Mouse (Mus musculus): ENCODE results near the gene Ndufaf3.

Gene Ndufaf3

DNA sequence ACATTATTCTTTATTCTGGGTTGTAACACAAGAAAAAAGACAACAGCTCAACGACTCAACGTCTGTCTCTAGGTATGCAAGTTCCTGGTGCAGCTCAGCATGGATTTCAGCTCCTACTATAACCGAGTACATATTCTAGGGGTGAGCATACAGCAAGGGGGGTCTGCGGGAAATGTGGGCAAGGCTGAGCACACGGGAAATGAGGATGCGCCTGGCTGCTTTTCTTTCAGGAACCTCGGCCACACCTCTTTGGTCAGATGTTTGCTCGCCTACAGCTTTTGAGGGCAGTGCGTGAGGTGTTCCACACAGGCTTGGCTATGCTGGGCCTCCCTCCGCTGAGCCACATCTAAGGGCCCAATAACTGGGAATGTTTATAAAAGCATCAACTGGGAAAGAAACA is 5.1 kb upstream of the Ndufaf3 start:
- no peak for DNase-seq

DNA sequence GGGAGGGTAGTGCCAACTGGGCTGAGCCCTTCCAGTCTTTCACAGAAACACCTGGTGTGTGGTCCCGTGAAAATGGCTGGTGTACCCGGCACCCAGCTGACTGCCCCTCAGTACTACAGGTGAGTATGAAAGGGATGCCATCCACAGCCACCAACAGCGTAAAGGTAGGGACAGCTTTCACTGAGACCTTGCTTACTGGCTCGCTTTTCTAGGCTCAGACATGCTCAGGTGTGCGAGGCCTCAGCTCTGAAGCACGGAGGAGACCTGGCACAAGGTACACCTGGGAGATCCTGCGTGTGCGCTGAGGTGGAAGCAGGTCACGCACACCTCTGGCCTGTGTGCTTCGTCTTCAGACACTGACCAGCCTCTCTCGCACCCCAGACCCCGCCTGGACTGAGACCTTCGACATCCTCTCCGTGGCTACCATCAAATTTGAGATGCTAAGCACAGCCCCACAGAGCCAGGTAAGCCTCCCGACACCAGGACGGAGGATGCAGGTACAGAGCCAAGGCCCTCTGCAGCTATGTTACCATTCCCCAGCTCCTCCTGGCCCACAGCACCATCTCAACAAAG is 4.3 kb upstream of the Ndufaf3 start:
- no peak for DNase-seq

DNA sequence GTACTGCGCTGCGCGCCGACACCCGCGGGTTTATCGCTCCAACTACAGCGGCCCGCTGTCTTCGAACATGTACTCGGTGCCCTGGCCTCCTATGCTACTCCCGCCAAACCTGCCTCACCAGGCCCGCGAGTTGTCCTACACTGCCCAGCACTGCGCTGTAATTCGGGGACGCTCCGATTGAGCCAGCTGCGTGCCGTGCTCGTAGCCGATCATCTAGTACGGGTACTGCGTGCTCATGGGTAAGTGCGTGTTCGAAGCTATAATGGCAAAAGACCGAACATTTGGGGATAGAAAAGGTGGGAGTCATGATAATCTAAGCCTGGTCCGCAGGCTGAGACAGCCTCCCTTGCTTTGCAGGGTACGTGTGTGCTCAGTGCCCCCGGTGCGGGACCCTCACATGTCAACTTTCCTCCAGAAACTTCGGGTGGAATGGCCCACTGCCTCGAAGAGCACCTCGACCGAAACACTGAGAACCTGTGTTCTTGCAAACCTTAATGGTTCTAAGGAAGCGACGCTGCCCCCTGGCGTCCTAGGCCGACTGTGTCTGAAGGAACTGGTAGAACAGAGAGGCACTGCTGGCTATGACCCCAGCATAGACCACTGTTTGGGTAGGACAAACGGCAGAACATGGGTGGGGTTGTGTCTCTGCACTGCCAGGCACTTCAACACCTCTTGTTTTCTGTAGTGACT is 3.1 kb upstream of the Ndufaf3 start:
- DNase-seq, result peak; percentile 91 to 95

DNA sequence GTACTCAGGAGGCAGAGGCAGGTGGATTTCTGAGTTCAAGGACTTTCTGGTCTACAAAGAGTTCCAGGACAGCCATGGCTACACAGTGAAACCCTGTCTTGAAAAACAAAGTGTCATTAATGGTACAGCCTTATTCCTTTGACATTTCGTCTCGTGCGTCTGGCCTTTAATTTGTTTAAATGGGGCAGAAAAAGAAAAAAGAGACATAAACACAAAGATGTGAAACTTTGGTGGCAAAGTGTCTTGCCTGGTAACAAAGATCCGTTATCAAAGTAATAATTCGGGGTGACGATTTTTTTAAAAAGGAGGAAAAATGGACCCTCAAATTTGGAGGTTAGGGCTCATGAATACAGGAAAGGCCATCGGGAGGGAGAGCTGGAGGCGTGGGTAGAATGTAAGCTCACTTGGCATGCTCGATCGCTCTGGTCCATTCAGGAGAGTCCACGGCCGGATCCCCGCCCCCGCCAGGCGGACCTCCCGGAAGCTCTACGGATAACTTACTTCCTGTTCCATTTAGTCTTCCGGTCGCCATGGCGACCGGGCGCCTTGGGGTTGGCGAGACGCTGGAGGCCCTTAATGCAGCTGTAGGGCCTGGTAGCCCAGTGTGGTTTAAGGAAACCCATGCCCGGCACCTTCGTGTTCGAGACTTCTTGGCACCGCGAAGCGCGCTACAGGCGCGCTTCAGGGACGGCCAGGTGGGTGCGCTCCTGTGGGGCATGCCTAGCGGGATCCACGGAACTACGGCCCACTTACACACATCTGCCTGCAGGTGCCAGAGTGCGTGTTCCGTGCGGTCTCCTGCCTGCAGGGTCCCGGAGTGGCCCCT is 2.4 kb upstream of the Ndufaf3 start, which contains the start of gene Dalrd3:
Dalrd3 (plus strand) TSS at position 506 of the 826 bp plus-strand sequence.
- peak; percentile 95 to 98 for DNase-seq

DNA sequence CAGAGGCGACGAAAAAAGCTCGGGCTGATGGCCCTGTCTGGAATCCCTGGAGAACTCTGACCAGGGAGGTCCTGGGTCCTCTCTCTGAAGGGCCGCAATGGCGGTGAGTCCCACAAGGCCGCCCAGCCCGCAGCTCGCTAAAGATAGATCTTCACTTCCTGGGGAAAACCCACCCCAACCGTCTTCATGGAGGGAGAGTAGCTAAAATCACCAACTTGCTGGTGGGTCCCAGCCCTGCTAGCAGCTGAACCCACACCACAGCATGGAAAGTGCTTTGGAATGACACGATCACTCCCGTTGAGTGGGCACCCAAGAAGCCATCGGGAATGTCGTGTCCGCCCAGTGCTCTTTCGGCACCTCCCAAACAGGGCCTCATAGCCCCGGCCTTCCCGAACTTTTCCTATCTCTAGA is 1.3 kb upstream of the Ndufaf3 start:
- peak in 1 of 2 experiments; percentile 46 for DNase-seq

DNA sequence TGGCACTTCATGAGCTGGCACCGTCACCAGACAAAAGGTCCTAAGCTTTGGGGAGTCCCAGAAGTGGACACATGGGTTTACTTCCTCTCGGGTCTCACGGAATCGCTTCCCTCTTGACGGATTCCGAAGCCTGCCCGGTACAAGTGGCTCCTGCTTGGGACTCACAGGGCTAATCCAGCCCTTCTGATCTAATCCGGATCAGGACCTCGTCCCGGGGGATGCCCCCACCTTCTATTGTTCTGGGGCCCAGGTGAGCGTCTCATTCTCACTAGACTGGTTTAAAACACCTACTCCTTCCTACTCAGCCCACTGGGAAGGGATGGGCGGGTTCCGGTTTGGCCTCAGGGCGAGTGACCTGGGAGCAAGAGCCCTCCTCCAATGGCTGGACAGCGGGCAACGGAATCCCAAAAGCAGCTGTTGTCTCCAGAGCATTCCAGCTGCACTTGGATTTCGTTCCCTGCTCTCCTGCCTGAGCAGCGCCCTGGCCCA is 741 bp upstream of the Ndufaf3 start:
- peak in 1 of 2 experiments; percentile 67 for DNase-seq

DNA sequence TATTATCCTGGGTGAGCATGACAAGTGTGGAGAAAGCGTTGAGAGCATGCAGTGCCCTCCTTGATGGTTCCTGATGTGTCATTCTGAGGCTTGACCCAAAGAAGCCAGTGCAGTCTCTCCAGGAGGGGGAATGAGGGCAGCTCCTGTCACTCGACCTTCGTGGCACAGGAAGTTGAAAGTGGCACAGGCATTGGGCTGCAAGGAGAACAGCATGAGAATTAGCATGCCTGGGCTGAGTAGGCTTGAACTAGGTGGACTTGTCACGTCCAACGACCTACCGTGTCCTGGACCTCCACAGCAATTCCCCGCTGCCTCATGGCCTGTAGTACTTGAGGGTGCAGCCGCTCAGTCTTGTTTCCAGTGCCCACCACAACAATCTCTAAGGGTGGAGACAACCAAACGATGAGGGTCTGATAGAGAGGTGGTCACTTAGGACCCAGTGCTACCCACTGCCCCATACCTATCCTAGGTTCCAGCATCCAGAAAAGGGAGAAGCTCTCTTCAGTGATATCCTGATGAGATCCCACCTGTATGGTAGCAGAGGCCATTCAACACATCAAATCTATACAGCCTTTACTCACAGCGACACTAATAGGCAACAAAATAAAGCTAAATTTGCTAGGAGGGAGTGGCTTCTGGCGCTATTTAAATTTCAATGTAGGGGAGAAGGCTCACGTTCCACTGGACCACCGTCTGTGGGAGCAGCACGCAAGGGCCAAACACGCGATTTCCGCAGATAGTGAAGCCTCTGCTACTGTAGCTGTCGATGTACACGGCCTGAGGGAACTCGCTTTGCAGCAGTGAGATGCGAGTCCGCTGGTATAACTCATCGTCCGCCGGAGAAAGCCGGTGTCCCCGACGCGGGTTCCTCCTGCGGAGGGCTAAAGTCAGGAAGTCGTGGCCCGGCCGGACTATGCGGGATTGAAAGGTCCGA is 1.1 kb downstream of the Ndufaf3 start:
- peak in 1 of 2 experiments; percentile 29 for DNase-seq

DNA sequence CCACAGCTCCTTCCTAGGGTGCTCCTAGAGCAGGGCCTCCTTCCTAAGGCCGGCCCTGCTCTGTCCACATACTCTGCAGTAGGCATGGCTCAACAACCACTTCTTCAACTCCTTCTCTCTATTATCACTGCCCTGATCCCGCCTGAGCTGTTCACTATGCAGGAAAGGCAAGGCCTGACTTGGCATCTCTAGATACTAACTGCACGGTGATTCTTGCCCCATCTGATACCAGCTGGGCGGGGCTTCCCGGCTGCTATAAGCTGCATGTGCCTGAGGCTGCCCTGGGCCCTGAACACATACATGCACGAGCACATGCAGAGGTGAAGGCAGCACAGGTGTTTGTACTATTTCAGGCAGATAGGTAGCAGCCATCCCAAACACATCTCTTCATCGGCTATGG is 3.1 kb downstream of the Ndufaf3 start:
- DNase-seq, result no peak

DNA sequence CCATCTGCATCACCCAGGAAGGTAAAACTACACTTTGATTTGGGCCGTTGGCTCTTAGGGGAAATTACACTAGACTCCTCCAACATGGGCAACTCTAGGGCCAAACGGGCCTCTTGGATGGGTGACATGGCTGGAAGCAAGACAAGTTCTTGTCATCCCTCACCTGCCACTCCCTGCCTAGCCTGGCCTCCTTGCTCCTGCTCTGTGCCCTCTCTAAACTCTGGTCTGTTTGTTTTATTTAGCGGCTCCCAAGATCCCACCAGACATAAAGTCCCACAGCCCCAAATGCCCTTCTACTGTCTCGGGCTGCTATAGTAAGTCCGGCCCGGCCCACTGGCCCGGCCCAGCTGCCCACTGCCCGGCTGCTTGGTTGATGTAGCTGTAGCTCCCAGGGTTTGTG is 3.6 kb downstream of the Ndufaf3 start:
- DNase-seq, result no peak

DNA sequence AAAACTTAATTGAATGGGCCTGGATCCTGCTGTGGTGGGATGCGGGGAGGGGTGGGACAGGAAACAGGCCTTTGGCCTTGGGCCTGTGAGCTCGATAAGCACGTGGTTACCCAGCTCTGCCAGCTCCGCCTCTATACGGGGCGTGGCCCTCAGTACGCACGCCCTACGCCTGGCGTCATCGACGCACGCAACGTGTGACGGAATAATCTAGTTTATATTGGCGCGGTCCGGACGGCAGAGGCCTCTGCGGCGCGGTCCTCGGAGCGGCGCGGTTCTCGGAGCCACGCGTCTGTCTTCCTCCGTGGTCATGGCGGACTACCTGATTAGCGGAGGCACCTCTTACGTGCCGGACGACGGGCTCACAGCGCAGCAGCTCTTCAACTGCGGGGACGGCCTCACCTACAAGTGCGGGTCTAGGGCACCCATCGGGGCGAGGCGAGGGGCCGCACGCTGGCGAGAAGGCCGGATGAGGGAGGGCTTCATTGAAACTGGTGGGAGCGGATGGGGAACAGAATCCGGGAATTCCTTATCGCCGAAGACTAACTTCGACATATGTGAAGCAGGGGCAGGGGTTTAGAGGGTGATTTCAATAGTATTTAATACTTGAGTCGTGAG is 6.9 kb downstream of the Ndufaf3 start, which contains the start of gene Impdh2:
Impdh2 (plus strand) TSS at position 60 of the 615 bp plus-strand sequence.
- DNase-seq, result peak; percentile 97

DNA sequence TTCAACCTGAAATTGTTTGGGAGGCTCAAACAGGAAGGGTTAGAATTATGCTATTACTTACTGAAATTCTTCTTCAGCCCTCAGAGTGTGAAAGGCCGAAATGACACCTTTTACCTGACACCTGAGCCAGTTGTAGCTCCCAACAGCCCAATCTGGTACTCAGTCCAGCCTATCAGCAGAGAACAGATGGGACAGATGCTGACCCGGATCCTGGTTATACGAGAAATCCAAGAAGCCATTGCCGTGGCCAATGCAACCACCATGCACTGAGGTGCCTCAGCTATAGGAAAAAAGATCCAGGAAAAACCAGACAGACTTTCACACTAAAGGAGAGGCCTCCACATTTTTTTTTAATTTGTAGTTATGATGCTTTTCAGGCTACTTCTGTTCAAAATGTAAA is 8.1 kb downstream of the Ndufaf3 start:
- DNase-seq, result no peak

DNA sequence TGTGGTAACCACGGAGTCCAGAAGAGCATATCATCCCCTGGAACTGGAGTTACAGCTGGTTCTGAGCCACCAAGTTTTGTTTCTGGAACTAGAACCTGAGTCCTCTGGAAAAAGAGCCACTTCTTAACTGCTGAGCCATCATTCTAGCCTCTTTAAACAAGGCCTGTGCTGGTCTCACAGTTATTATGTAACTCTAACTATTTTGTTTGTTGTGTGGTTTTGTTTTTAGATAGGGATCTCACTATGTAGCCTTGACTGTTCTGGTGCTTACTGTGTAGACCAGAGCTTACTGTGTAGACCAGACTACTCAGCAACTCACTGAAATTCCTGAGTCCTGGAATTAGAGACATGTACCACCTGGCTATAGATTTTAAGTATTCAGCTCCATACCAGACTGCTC is 20.4 kb downstream of the Ndufaf3 start:
- DNase-seq, result no peak

DNA sequence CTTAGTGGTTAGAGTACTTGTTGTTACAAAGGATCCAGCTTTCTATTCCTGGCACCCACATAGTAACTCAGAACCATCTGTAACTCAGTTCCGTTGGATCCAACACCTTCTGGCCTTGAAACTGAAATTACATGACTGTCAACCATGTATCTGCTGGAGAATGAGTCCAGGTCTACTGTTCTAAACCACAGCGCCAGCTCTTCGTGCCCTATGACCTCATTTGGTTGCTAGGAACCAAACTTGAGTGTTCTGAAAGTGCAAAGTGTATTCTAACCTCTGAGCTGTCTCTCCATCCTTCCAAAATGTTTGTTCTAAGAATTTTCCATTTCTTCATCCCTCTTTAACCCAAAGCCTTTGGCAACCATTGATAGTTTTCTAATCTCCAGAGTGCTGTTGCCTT is 21.2 kb downstream of the Ndufaf3 start:
- no peak for DNase-seq

DNA sequence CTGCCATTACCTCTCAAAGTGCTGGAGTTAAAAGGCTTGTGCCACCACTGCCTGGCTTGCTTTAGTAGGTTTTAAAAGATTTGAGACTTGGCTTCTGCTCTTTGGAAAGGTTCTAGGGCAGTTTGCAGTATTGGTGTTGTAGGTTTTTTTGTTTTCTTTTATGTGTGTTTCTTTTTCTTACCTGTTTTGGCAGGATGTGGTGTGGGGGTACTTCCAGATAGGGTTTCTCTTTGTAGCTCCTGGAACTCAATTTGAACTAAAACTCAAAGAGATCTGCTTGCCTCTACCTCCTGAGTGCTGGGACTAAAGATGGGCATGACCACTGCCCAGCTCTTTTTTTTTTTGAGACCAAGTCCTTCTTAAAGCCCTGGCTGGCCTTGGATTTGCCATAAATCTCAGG is 26.4 kb downstream of the Ndufaf3 start:
- no peak for DNase-seq

DNA sequence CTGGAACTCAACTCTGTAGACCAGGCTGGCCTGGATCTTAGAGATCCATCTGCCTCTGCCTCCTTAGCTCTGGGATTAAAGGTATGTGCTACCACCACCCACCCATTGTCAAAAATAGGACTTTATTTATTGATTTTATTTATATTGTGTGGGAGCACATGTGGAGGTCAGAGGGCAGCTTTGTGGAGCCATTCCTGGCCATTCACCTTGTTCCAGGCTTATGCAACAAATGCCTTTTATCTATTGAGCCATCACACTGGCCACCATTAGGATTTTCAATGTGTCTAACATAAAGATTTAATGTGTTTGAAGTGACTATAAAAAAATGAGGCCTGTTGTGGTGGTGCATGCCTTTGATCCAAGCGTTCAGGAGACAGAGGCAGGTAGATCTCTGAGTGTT is 35.7 kb downstream of the Ndufaf3 start:
- no peak for DNase-seq

DNA sequence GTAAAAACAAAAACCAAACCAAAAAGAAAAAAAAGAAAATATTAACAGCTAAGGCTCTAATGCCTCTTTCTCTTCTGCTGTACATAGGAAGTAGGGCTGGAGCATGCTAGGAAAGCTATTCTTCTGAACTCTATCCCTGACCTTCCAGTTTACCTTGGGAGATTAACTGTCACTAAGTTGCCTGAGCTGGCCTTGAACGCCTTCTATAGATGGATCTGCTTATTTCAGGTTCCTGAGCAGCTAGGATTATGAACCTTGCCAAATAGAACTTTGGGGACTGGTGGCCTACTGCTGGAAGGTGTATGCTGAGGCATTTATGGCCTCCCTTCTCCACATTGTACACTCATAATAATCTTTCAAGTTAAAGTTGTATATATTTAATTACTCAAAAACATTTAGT is 36.3 kb downstream of the Ndufaf3 start:
- DNase-seq, result no peak

DNA sequence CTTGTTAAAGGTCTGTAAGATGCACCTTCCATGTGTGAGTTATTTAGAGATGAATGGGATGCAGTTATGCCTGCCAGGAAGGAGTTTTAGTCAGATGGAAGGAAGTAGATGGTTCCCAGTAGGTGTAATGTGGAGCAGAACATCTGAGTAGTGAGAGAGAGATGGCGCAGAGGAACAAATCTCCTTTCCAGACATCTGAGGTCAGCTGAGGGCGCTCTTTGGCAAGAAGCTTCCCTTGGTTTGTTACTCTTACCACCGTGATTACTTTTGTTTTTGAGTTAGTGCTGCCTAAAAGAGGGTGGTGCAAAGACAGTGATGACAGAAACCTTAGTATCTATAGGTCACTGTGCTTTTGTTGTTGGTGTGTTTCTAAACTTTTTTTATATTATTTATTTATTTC is 41.8 kb downstream of the Ndufaf3 start:
- no peak for DNase-seq

DNA sequence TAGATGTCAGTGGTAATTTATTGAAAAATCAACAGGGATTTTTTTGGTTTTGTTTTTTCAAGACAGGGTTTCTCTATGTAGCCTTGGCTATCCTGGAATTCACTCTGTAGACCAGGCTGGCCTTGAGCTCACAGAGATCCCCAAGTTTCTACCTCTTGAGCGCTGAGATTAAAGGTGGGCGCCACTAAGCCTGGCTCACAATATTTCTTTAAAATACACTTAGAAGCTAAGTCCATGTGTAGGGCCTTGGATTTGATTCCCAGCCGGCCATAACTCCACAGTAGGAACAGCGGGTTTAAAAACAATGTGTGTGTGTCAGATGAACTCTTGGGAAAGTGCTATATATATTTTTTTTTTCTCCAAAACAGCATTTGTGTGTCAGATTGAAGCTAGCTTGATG is 43.9 kb downstream of the Ndufaf3 start:
- DNase-seq, result no peak

DNA sequence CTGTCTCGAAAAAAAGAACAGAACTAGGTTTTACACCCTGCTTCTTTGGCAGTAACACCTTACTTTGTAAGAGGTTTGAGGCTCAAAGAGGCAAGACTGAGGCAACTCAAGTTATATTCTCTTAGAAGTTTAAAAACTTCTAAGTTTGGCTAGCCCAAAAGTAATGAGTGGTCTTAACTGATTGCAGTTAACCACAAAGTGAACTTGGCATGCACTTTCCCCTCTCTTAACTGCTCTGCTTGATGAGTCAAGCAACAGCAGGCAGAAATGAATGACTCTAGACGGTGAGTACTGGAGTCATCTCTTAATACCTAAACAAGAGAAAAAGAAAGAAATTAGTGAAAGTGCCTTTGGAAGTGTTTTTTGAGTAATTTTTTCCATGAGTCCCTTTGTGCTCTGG is 45.6 kb downstream of the Ndufaf3 start:
- no peak for DNase-seq

DNA sequence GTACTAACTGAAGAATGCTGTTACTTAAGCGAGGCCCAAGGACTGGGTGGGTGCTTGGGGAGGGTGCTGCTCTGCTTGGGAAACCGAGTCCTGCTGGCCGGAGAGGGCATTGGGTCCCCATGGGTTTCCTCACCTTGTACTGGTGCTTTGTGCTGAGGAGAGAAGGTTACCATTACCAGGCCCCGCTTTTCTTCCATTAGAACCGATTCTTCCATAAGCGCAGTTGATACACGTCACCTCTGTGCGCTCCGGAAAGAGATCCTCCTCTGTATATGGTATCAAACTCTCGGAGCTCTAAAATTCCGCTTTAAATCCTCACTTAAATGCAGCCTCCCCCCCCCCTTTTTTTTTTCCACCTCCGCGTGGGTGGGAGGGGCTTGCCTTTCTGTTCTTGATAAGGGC is 49.3 kb downstream of the Ndufaf3 start:
- peak; percentile 30 to 61 for DNase-seq

DNA sequence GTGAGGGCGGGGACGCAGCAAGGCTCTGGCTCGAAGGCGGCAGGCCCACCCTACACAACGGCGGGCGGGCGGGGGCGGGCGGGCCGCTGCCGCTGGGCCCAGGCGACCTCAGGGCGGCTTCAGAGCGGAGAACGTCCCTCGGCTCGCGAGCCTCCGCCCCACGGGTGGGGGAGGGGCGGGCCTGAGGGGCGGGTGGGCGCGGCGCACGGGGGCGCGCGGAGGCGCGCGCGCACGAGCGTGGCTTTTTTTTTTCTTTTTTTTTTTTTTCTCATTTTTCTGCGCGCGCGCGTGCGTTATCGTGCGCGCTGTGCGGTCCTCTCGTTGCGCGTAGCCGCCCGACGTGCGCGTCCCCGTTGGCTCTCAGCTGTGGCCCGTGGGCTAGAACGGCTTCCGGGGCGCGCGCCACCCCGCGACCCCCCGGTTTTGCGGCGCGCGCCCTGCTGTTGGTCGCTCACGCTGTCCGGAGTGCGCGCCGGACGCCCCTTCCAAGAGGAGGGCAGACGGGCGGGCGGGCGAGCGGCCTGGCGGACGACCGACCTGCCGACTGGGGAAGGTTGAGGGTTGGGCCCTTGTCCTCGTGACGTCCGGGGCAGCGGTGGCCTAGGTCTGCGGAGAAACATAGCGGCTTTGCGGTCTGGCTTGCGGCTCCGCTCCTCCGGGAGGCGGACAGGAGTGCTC is 49.8 kb downstream of the Ndufaf3 start:
- DNase-seq, result peak; percentile 87 to 94
